Mouse (Mus musculus) midbrain, embryonic 15.5 days (tissue): ENCODE data around the gene Zfp3. TPM values are rescaled to one million over a fixed set of nuclear protein-coding genes. Genes with fewer than 3 reads are reported as not detected.

Source experiments
- ATAC-seq: fragments of 200-750 bp; cut with Nextera tagmentation; replicated peaks from 2 replicates; pipeline ENCODE4 v1.8.0; 2017; ENCODE audit warnings: moderate TSS enrichment
- H3K27ac ChIP-seq: fragments of 300-500 bp; sonication (generic); 2 replicates; pipeline ENCODE4 v1.5.1; 2015; ENCODE audit warnings: mild to moderate bottlenecking, inconsistent platforms
- H3K27me3 ChIP-seq: fragments of 300-500 bp; sonication (generic); replicated peaks from 2 replicates; pipeline ENCODE4 v1.6.1; 2015; ENCODE audit warnings: inconsistent platforms
- H3K36me3 ChIP-seq: fragments of 300-500 bp; sonication (generic); replicated peaks from 2 replicates; pipeline ENCODE4 v1.6.1; 2015; ENCODE audit warnings: inconsistent platforms
- H3K4me1 ChIP-seq: fragments of 300-500 bp; sonication (generic); 2 replicates; pipeline ENCODE4 v1.6.1; 2015; ENCODE audit warnings: inconsistent platforms
- H3K4me2 ChIP-seq: fragments of 300-500 bp; sonication (generic); 2 replicates; pipeline ENCODE4 v1.6.1; 2015; ENCODE audit warnings: inconsistent platforms, mild to moderate bottlenecking, moderate library complexity
- H3K4me3 ChIP-seq: fragments of 300-500 bp; sonication (generic); 2 replicates; pipeline ENCODE4 v1.5.1; 2015; ENCODE audit warnings: mild to moderate bottlenecking, inconsistent platforms
- H3K9ac ChIP-seq: fragments of 300-500 bp; sonication (generic); 2 replicates; pipeline ENCODE4 v1.6.1; 2015; ENCODE audit warnings: mild to moderate bottlenecking, inconsistent platforms
- H3K9me3 ChIP-seq: fragments of 300-500 bp; sonication (generic); 2 replicates; pipeline ENCODE4 v1.6.1; 2016; ENCODE audit warnings: inconsistent platforms
- WGBS: fragments of 180-500 bp; shearing (Covaris S2); methylation state at CpG from one replicate; pipeline ENCODE4 v1.1.7; 2015; ENCODE audit warnings: mixed read lengths; 5-methylcytosine and 5-hydroxymethylcytosine counted together
- microRNA-seq: library from miRNA; unstranded; fragments of <30 nt; microRNA quantifications from one replicate; pipeline ENCODE4, GENCODE M21; 2016
- polyA plus RNA-seq: library from polyadenylated mRNA; unstranded; fragments of >200 nt; fragmentation: Nextera tagmentation; extraction: Ambion mirVana; gene quantifications from 2 replicates; pipeline ENCODE4 v1.2.1, GENCODE M21; 2015

Gene Zfp3
- polyA plus RNA-seq, 1 experiment from 2014 or later: 16.7 TPM

DNA sequence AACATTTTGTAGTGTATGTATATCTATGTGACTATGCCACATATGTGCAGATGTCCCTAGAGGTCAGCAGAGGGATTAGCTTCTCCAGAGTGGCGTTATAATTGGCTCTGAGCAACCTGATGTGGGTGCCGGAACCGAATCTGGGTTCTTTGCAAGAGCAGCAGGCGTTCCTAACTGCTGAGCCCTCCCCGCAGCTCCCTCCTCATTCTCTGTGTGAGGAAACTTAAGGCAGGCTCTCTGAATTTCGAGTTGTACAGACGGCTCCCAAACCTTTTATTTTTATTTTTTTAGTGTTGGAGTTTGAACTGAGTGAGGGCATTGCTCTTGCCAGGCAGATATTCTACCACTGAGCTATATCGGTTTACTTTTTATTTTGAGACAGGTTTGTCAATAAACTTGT lies 51.1 kb downstream of the Zfp3 start:
- no peak overlapping the region for H3K9ac ChIP-seq
- no peaks in the 10 kb centered on the region for H3K4me1 ChIP-seq
- H3K27ac ChIP-seq: no peak overlapping the region
- WGBS: 82% methylated on average over 8 of the region's 8 CpGs
- H3K9me3 ChIP-seq: no peaks in the 10 kb centered on the region
- H3K27me3 ChIP-seq: no peaks in the 10 kb centered on the region
- no peak overlapping the region for H3K4me2 ChIP-seq
- H3K36me3 ChIP-seq: no peaks in the 10 kb centered on the region
- ATAC-seq: no peak
- no peak overlapping the region for H3K4me3 ChIP-seq

GRCm38 (mm10) chr11:70815498-70816078 lies 51.6 kb downstream of the Zfp3 start:
- Histone ChIP-seq H3K9ac (no peak overlapping the region), H3K4me2 (no peak overlapping the region), H3K9me3 (no peaks in the 10 kb centered on the region), H3K27ac (no peak overlapping the region), H3K36me3 (no peaks in the 10 kb centered on the region), H3K27me3 (no peaks in the 10 kb centered on the region), H3K4me3 (no peak overlapping the region), H3K4me1 (no peaks in the 10 kb centered on the region)
- WGBS: 28% methylated on average over 6 of the region's 6 CpGs
- ATAC-seq: no peak

DNA sequence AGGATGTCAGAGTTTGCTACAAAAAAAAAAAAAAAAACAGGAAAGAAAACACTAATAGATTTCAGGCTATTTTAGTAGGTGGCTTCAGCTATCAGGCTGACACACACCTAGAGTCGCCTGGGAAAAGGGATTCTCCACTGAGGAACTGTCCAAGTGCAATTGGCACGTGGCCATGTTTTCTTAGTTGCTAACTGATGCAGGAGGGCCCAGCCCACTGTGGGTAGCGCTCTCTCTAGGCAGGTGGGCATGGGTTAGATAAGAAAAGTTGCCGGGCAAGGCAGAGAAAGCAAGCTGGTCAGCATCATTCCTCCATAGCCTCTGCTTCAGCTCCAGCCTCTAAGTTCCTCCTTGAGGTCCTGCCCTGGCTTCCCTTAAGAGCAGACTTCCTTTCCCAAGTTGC lies 52.8 kb downstream of the Zfp3 start:
- Histone ChIP-seq H3K4me1 (no peaks in the 10 kb centered on the region), H3K27ac (no peak overlapping the region), H3K9ac (no peak overlapping the region), H3K4me2 (no peak overlapping the region), H3K27me3 (no peaks in the 10 kb centered on the region), H3K4me3 (no peak overlapping the region), H3K36me3 (no peaks in the 10 kb centered on the region), H3K9me3 (no peaks in the 10 kb centered on the region)
- 76% methylated on average over 4 of the region's 4 CpGs for WGBS
- no peak for ATAC-seq

- Histone ChIP-seq H3K27me3 (no peaks in the 10 kb centered on the region), H3K27ac (no peak overlapping the region), H3K4me1 (no peaks in the 10 kb centered on the region), H3K9ac (no peak overlapping the region), H3K4me2 (no peak overlapping the region), H3K36me3 (no peaks in the 10 kb centered on the region), H3K9me3 (no peaks in the 10 kb centered on the region), H3K4me3 (no peak overlapping the region)
- no peak for ATAC-seq
- 85% methylated on average over 8 of the region's 8 CpGs for WGBS
Measured at GRCm38 (mm10) chr11:70820120-70820519, 56.1 kb downstream of the Zfp3 start.

GRCm38 (mm10) chr11:70821728-70822591 lies 58.0 kb downstream of the Zfp3 start:
- WGBS: 60% methylated on average over 17 of the region's 17 CpGs
- H3K9me3 ChIP-seq: no peaks in the 10 kb centered on the region
- no peaks in the 10 kb centered on the region for H3K27me3 ChIP-seq
- H3K36me3 ChIP-seq: no peaks in the 10 kb centered on the region
- no peak overlapping the region for H3K4me3 ChIP-seq
- H3K9ac ChIP-seq: no peak overlapping the region
- ATAC-seq: no peak
- H3K27ac ChIP-seq: no peak overlapping the region
- no peak overlapping the region for H3K4me2 ChIP-seq
- H3K4me1 ChIP-seq: no peaks in the 10 kb centered on the region

Small RNAs within 50 kb of the gene (microRNA-seq; reads per million reads assigned to microRNA genes)
- not detected for gene Gm22760

Other genes starting within 250 kb of the Zfp3 start
- gene Vmo1, start 249.6 kb upstream of the Zfp3 start, polyA plus RNA-seq: 0.46 TPM in 1 of 2 replicates, not detected in the other
- 0.14 and 0.27 TPM in 2 replicates for gene Gltpd2, start 245.0 kb upstream of the Zfp3 start, polyA plus RNA-seq
- gene Psmb6, start 238.8 kb upstream of the Zfp3 start, polyA plus RNA-seq: 777 and 795 TPM in 2 replicates
- not detected in 2 replicates for gene Gm40193, start 231.3 kb upstream of the Zfp3 start, polyA plus RNA-seq
- gene Pld2, start 224.1 kb upstream of the Zfp3 start, polyA plus RNA-seq: 13.8 and 14.8 TPM in 2 replicates
- gene Mink1, start 201.3 kb upstream of the Zfp3 start, polyA plus RNA-seq: 17.9 and 18.7 TPM in 2 replicates
- gene 4930544D05Rik, start 148.4 kb upstream of the Zfp3 start, polyA plus RNA-seq: not detected in 2 replicates
- gene Chrne, start 145.0 kb upstream of the Zfp3 start, polyA plus RNA-seq: not detected in 2 replicates
- gene Gp1ba, start 125.1 kb upstream of the Zfp3 start, polyA plus RNA-seq: 0.11 and 0.14 TPM in 2 replicates
- 114 and 122 TPM in 2 replicates for gene Rnf167, start 117.0 kb upstream of the Zfp3 start, polyA plus RNA-seq
- 180 and 181 TPM in 2 replicates for gene Slc25a11, start 116.7 kb upstream of the Zfp3 start, polyA plus RNA-seq
- gene Pfn1, start 109.6 kb upstream of the Zfp3 start, polyA plus RNA-seq: 659 and 665 TPM in 2 replicates
- gene Eno3, start 107.0 kb upstream of the Zfp3 start, polyA plus RNA-seq: 8.0 and 8.3 TPM in 2 replicates
- gene Spag7, start 94.8 kb upstream of the Zfp3 start, polyA plus RNA-seq: 171 and 173 TPM in 2 replicates
- 23.5 and 25.0 TPM in 2 replicates for gene Camta2, start 76.1 kb upstream of the Zfp3 start, polyA plus RNA-seq
- 1.0 and 1.7 TPM in 2 replicates for gene Inca1, start 64.1 kb upstream of the Zfp3 start, polyA plus RNA-seq
- gene Kif1c, start 63.7 kb upstream of the Zfp3 start, polyA plus RNA-seq: 1.9 TPM in 2 replicates
- gene Scimp, start 48.4 kb downstream of the Zfp3 start, polyA plus RNA-seq: not detected in 2 replicates
- gene Rabep1, start 80.6 kb downstream of the Zfp3 start, polyA plus RNA-seq: 85.6 and 93.1 TPM in 2 replicates
- gene Nup88, start 205.8 kb downstream of the Zfp3 start, polyA plus RNA-seq: 121 and 127 TPM in 2 replicates
- 68.2 and 70.4 TPM in 2 replicates for gene Rpain, start 206.0 kb downstream of the Zfp3 start, polyA plus RNA-seq
- gene C1qbp, start 218.8 kb downstream of the Zfp3 start, polyA plus RNA-seq: 160 and 166 TPM in 2 replicates
- gene Dhx33, start 240.2 kb downstream of the Zfp3 start, polyA plus RNA-seq: 15.3 and 16.2 TPM in 2 replicates